8 mouse cellular contexts compared by ENCODE assay signal in genomic region chr15:95794611-95795565, GRCm38 (mm10). TPM values are rescaled to one million over a fixed set of nuclear protein-coding genes. Genes with fewer than 3 reads are reported as not detected.
A peak's percentile ranks its signal among the peaks of the same experiment; 100 is the strongest.
DNase-seq lines count a peak whose midpoint lies in the region; ATAC-seq and TF ChIP-seq lines count a peak whose summit lies in the region.

No protein-coding gene starts in this region.

- peaks cover 18% of the 10 kb centered on the region for H3K27me3 ChIP-seq in liver, embryonic 16.5 days (ENCODE audit: control insufficient read depth, insufficient read depth, low read depth, low read length)
- H3K27me3 ChIP-seq in stomach, embryonic 15.5 days (replicated peaks), result no peaks in the 10 kb centered on the region
- no peaks in the 10 kb centered on the region for H3K27me3 ChIP-seq in hindbrain, embryonic 12.5 days

- no peaks in the 10 kb centered on the region for H3K9me3 ChIP-seq in liver, embryonic 16.5 days (replicated peaks; ENCODE audit: control insufficient read depth, low read length)
- no peaks in the 10 kb centered on the region for H3K9me3 ChIP-seq in stomach, embryonic 15.5 days
- no peaks in the 10 kb centered on the region for H3K9me3 ChIP-seq in hindbrain, embryonic 12.5 days (replicated peaks)

- no peak overlapping the region for H3K4me2 ChIP-seq in liver, embryonic 16.5 days (ENCODE audit: low read depth, low read length)
- no peak overlapping the region for H3K4me2 ChIP-seq in stomach, embryonic 15.5 days
- H3K4me2 ChIP-seq in hindbrain, embryonic 12.5 days (replicated peaks), result no peak overlapping the region

- H3K4me3 ChIP-seq in lung, adult 2 months (replicated peaks; ENCODE audit: extremely low read depth, low read depth, low read length), result no peak overlapping the region
- no peak overlapping the region for H3K4me3 ChIP-seq in brown adipose tissue, adult 24 weeks (ENCODE audit: insufficient read depth, low read depth, low read length)
- no peak overlapping the region for H3K4me3 ChIP-seq in liver, embryonic 16.5 days (ENCODE audit: low read depth, low read length)
- no peak overlapping the region for H3K4me3 ChIP-seq in stomach, embryonic 15.5 days (replicated peaks)
- no peak overlapping the region for H3K4me3 ChIP-seq in hindbrain, embryonic 12.5 days

- TF ChIP-seq POLR2A in lung, adult 2 months (IDR thresholded peaks at IDR 0.05; ENCODE audit: borderline replicate concordance, extremely low read depth, low read depth, low read length), result no peak

- WGBS in lung, adult 2 months, result 41% methylated on average over 10 of the region's 10 CpGs
- WGBS in liver, embryonic 16.5 days (ENCODE audit: insufficient replicate concordance), result 36% methylated on average over 10 of the region's 10 CpGs
- 57% methylated on average over 10 of the region's 10 CpGs for WGBS in stomach, embryonic 15.5 days
- 76% methylated on average over 10 of the region's 10 CpGs for WGBS in hindbrain, embryonic 12.5 days

- H3K36me3 ChIP-seq in liver, embryonic 16.5 days (ENCODE audit: control insufficient read depth, insufficient read depth), result no peaks in the 10 kb centered on the region
- no peaks in the 10 kb centered on the region for H3K36me3 ChIP-seq in stomach, embryonic 15.5 days
- no peaks in the 10 kb centered on the region for H3K36me3 ChIP-seq in hindbrain, embryonic 12.5 days

- H3K9ac ChIP-seq in liver, embryonic 16.5 days (ENCODE audit: low read depth, low read length), result no peak overlapping the region
- no peak overlapping the region for H3K9ac ChIP-seq in stomach, embryonic 15.5 days
- H3K9ac ChIP-seq in hindbrain, embryonic 12.5 days, result no peak overlapping the region

- TF ChIP-seq CTCF in lung, adult 2 months (IDR thresholded peaks at IDR 0.05; ENCODE audit: insufficient read depth, low read length), result no peak

- peak overlapping the region; percentile 65 for H3K27ac ChIP-seq in brown adipose tissue, adult 24 weeks (replicated peaks; ENCODE audit: low read depth, low read length)
- no peak overlapping the region; the same call in 1 of the 2 replicates for H3K27ac ChIP-seq in liver, embryonic 16.5 days (ENCODE audit: low read length)
- H3K27ac ChIP-seq in stomach, embryonic 15.5 days, result no peak overlapping the region
- no peak overlapping the region for H3K27ac ChIP-seq in hindbrain, embryonic 12.5 days

- ATAC-seq in liver, embryonic 16.5 days (ENCODE audit: low read depth), result peak; percentile 19; the same call in 1 of the 2 replicates
- ATAC-seq in stomach, embryonic 15.5 days (ENCODE audit: insufficient read depth, low FRiP score, low read depth), result peak; percentile 25; the same call in 1 of the 2 replicates
- no peak for ATAC-seq in hindbrain, embryonic 12.5 days (ENCODE audit: low FRiP score)

- H3K4me1 ChIP-seq in lung, adult 2 months (ENCODE audit: control insufficient read depth, insufficient read depth, low read length), result peaks cover 21% of the 10 kb centered on the region
- peaks cover 32% of the 10 kb centered on the region for H3K4me1 ChIP-seq in brown adipose tissue, adult 24 weeks (ENCODE audit: control insufficient read depth, insufficient read depth, insufficient read length, low read length)
- H3K4me1 ChIP-seq in liver, embryonic 16.5 days (ENCODE audit: control insufficient read depth, low read depth, low read length), result peaks cover 20% of the 10 kb centered on the region
- H3K4me1 ChIP-seq in stomach, embryonic 15.5 days, result peaks cover 20% of the 10 kb centered on the region
- H3K4me1 ChIP-seq in hindbrain, embryonic 12.5 days, result peaks cover 27% of the 10 kb centered on the region

- DNase-seq in lung, adult 18-20 months, result peak; percentile 63 to 67
- no peak for DNase-seq in lung, adult 2 months
- no peak for DNase-seq in layer of hippocampus, postnatal 14 days (ENCODE audit: low spot score in 2 of 2)
- no peak for DNase-seq in layer of hippocampus, postnatal 25 days (ENCODE audit: extremely low spot score in 1 of 2, low spot score in 1 of 2)

RNA-seq across cellular contexts. Expression of gene Ano6, which starts 4.2 kb away (rescaled TPM):
- 47.6 and 63.1 TPM in 2 replicates for polyA plus RNA-seq in lung, adult 2 months (2012; rRNA removed)
- polyA plus RNA-seq in brown adipose tissue, adult 24 weeks (2012; ENCODE audit: insufficient read depth, insufficient read length, missing spikeins), result 14.3 and 21.1 TPM in 2 replicates
- polyA plus RNA-seq in liver, embryonic 16.5 days (2015; fragmentation: Nextera tagmentation; extraction: Ambion mirVana), result 9.2 and 10.5 TPM in 2 replicates
- polyA plus RNA-seq in stomach, embryonic 15.5 days (2015; fragmentation: Nextera tagmentation; extraction: Ambion mirVana), result 37.8 and 43.3 TPM in 2 replicates
- total RNA-seq in layer of hippocampus, postnatal 14 days (2021), result 10 to 100 TPM; 22.5 to 29.5 TPM
- 40.7 and 44.9 TPM in 2 replicates for polyA plus RNA-seq in hindbrain, embryonic 12.5 days (2016; fragmentation: Nextera tagmentation; extraction: Ambion mirVana)
- 10 to 100 TPM; 20.7 to 23.9 TPM for total RNA-seq in layer of hippocampus, postnatal 25 days (2021)

Comparison
In these comparisons a context has a peak if more than half of its experiments do, and no peak if none do; other contexts are left out.
1. DNase-seq: peak in lung, adult 18-20 months (2 of 2); none in lung, adult 2 months (single experiment), layer of hippocampus, postnatal 14 days (0 of 2) and layer of hippocampus, postnatal 25 days (0 of 2).